Mouse (Mus musculus) kidney, postnatal 25 days (tissue): ENCODE measurements at regions not wholly inside any gene's neighbourhood (a gene's known extent, or its start where the extent isn't known, plus 50 kb on each side); places are given as distances from the start of the nearest gene placed in this dataset.
A peak's percentile ranks its signal among the peaks of the same experiment; 100 is the strongest.

ENCODE experiments used
- DNase-seq, 2 experiments: peaks; one replicate each; pipeline ENCODE4 v3.0.0; 2021; ENCODE audit warnings: mixed read lengths in 2 of 2

DNA sequence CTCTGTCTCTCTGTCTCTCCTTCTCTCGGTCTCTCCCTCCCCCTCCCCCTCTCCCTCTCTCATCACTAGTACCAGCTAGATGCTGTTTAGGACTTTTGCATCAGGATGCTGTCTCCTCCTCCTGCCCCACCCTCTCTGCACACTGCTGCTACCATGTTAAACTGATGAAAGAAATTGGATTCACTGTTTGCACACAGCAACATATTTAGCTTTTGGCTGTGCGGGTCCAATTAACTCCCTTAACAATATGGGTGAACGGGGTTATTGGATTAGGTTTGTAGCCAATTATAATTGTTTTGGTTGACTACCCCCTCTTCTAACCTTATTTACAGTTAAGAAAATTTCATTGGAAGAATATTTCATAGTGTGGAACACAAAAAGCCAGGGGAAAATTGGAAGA is 424.0 kb upstream of the Sorcs1 start:
- DNase-seq: no peak

DNA sequence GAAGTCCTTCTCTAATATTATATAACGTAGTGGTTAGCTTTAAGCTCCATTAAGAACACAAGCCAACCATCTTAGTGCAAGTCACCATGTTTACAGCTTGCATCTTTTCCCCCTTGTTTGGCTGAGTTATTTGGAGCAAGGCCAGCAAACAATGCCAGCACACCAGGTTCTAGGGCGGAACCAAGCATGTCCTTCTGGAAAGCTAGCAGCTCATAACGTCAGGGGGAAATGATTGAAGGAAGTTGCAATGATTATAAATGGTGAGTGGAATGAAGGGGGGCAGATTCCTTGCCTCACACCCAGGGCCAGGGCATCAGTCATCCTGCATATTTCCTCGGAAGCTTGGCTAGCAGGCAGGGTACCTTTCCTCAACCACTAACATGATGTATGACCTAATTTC is 396.3 kb upstream of the Sorcs1 start:
- no peak for DNase-seq

DNA sequence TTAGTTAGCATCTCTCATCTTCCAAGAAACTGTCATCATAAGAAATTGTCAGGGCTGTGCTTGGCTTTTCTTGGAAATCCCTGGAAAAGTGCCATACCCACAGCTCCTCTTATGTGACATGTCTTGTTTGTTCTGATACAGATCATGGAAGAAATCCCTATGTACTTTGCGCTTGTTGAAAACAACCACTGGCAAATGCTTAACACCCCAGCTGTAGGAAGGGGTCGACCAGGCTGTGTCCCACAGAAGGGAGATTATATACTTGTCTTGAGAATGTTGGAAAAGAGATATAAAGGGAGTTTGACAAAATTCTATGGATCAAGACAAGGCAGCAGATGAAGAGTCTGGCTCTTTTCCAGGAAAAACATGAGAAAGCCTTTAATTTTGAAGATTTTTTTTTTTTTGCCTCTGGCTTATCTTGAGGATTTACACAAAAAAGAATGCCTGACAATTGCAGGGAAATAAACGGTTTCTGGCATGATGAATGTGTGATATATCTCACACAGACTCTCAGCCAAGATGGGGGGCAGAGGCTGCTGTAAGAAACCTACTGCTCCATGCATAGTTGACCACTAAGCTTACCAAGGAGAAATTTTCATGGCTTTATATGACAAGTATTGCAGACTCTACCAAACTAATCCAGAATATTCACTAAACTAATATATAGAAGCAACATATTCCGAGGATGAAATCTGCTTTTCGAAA is 381.7 kb upstream of the Sorcs1 start:
- DNase-seq: no peak

DNA sequence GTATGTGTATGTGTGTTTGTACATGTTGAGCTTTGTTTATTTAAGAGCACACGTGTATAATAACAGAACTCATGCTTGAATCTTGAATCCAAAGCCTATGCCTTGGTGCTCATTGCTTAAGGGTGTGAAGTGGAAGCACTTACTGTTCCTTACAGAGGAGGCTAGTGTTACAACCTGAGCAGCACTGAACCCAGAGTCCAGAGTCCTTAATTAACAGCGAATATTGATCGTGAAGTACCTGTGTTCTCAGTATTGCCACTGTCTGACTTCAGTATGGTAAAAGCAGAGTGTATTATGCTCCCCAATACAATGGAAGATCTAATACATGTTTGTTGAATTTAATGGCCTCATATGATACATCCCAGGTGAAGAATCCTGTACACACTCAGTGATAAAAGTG is 365.1 kb upstream of the Sorcs1 start:
- no peak for DNase-seq

DNA sequence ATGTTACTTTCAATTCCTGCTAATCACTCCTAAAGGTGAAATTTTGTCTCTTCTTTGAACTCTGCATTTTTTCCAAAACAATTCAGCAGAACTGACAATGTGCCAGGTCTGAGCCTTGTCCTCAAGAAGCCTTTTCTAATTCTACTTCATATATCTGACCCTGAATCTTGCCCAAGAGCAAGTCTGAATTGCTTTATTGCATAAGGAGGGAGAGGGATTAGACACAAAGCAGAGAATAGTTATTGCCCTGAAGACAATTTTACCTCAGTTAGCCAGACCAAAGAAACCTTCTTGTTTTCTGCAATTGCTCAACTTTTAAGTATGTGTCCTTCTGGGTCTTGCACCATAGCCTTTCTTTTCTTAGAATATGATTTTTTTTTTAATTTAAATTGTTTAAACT is 316.0 kb upstream of the Sorcs1 start:
- no peak for DNase-seq

DNA sequence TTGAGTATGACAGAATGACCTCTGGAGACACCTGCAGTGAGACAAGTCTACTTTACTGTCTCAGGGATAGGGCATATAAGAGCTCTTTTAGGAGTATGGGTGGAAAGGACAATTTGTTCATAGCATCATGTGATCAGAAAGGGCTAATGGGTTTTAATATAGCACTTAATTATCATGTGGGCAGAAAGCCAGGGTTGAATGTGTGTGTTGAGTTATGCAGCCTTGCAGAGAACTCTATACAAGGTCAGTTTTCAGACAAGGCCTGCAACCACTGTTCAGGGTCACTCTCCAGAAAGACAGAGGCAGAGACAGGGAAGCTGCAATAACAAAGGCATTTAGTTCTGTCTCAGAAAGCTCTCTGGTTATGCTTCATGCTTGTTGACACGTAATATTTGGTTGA is 292.6 kb upstream of the Sorcs1 start:
- DNase-seq: no peak

DNA sequence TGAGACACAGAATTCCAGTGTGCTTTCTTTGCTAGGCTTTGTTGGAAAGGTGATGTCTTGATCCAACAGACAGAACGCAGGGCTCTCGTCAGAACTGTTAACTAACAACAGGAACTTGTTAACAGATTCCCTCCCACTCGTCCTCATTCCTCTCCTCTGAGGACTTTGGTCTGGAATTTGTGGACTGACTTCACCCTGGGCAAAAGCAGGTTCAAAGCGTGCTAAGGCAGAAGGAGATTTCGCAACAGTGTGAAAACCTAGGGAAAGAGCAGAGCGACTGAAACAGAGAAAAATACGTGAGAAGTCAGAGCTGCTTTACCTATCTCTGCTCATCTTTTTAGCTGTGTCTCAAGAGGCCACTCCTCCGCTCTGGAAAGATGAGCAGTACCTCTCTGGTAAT is 283.5 kb upstream of the Sorcs1 start:
- peak; percentile 27 to 55 for DNase-seq

DNA sequence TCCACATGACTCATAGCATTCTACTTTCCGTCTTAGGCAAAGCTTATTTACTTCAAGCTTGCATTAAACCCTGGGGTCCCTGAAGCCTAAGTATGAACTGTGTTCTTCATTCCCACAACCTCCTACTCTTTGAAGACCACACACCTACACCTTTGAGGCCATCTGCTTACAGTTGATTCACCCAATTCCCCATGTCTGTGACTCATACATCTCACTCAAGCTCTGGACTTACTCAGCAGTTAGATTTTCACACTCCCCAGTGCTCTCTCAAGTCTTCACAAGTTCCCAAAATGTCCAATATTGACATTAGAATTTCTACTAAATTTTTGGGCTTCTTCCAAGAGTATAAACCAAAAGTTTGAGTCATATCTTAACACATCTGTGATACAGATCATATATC is 266.6 kb upstream of the Sorcs1 start:
- DNase-seq: no peak

DNA sequence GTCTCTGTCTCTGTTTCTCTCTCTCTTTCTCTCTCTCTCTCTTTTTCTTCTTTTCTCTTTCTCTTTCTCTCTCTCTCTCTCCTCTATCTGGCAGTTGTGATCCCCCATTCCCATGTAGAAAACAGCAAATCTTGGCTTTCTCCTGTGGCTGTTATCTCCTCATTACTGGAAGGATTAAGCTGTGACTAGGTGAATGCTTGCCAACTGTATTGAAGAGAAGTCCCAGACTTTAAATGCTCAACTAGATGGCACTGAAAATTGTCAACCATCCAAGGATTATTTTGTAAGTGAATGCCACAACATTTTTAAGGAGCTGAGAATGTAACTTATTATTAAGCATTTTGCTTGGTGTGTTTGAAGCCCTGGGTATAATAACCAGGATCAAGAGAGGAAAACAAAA is 233.2 kb upstream of the Sorcs1 start:
- DNase-seq: no peak

DNA sequence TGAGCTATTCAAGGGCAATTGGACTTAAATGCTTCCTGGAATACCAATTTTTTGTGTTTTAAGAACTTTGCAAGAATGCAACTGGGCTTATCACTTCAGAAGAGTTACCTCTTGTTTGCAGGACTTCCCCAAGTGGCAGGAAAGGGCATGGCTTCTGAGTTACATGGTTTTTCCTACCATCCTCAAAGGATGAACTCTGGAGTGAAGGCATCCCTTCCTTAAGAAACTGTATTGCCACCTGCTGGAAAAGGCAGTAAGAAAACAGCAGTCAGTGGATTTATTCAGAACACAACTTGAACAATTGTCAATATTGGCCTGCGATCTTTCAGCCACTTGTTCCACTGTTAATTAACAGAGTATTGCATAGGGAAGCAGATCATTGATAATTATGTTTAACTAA is 232.2 kb upstream of the Sorcs1 start:
- no peak for DNase-seq

DNA sequence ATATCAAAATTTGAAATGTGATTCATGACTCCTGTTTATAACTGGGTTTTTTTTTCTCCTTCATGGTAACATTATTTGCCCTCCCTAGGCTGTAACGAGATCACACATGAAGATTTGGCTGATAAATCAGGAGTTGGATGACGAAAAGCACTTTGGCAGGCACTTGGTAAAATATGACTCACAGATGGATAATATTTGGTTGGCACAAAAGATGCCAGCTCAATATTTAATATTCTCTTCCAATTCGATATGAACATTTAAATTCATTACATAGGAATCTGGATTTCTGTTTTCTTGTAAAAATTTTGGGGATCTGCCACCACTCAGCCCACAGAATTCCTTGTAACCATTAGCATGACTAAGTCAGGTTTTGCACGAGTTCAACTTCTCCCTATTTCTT is 230.3 kb upstream of the Sorcs1 start:
- DNase-seq: no peak

DNA sequence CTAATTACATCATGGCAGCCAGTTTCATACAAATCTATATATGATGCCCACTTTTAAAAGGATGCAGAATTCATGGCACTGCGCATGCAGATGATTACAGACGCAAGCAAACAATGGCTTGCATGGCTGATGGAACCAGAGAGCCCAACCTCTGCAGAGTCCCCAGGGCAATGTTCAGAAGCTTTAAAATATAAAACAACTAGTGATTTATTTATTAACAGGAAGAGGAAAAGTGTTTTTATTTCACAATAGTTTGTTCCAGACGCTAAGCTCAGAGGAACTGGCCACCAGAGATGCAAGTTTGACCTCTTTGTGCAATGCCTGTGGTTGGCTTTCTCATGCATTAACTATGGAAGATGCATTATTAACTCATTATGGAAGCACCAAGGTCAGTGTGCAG is 215.3 kb upstream of the Sorcs1 start:
- no peak for DNase-seq

DNA sequence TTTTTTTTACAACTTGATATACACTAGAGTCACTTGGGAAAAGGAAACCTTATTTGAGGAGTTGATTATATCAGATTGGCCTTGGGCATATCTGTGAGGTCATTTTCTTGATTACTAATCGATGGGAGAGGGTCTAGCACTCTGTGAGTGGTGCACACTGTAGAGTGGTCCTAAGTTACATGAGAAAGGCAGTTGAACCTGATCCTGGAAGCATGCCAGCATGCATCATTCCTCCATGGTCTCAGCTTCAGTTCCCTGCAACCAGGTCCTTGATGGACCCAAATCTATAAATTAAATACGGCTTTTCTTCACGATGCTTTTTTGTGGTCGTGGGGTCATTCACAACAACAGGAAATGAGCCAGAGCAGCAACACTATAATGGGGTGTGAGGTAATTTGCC is 194.2 kb upstream of the Sorcs1 start:
- no peak for DNase-seq

DNA sequence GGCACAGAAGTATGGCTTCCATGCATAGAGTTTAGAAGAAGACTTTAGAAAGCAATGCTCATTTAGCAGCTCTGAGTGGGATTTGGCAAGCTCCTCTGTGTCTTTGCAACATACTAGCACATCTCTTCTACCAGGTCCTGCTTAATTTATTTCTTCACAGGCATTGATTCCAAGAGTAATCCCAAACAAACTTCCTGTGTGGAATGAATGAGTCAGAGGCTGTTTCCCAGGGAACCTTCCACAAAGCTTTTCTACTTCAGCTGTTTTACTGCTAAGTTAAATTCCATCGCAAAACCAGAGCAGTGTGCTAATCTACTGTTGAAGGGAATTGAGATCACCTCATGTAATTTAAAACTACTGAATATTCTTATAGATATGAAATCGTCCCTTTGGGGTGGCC is 193.7 kb upstream of the Sorcs1 start:
- no peak for DNase-seq

DNA sequence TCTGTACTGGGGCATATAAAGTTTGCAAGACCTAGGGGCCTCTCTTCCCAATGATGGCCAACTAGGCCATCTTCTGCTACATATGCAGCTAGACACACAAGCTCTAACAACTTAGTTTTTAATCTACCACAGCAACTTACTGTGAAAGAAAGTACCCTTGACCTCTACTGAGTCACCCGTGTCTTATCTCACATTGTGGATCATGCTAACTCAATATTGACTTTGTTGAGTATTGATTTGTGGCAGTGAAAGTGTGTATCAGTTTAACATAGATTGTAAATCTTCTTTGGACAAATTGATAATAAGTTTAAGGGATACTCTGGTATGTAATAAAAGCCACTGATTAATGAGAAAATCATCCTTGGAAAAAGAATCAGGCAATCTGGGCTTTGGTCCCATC is 176.4 kb upstream of the Sorcs1 start:
- no peak for DNase-seq

DNA sequence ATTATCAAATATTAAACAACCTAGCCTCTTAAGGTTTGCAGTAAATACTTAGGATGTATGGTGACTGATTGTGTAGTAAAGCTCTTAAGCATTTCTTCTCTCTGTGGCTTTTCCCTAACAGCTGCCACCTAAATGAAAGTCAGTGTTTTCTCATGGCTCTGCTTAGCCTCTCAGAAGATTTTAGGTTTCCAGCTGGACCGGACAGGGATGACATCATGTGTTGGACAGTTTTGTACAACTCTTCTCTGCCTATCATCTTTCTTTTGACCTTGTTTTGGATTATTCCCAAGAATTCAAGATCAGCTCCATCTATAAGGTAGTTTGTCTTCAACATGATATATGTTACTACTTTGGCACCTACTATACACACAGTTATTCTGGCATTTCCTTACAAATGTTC is 162.1 kb upstream of the Sorcs1 start:
- no peak for DNase-seq
